Mouse (Mus musculus): Measurements from ENCODE around the gene Rapgef3.

The Rapgef3 gene

GRCm38 (mm10) chr15:97744930-97745329 lies 22.8 kb downstream of the Rapgef3 start:
- peak; percentile 63 for DNase-seq

GRCm38 (mm10) chr15:97743961-97744525 lies 23.7 kb downstream of the Rapgef3 start:
- no peak for DNase-seq

GRCm38 (mm10) chr15:97743210-97743609 lies 24.6 kb downstream of the Rapgef3 start:
- DNase-seq = no peak

GRCm38 (mm10) chr15:97742600-97742999 lies 25.2 kb downstream of the Rapgef3 start:
- DNase-seq = no peak

GRCm38 (mm10) chr15:97742074-97742473 lies 25.7 kb downstream of the Rapgef3 start:
- DNase-seq = no peak

- no peak for DNase-seq
Measured at GRCm38 (mm10) chr15:97741662-97742061, 26.1 kb downstream of the Rapgef3 start.

- no peak for DNase-seq
Measured at GRCm38 (mm10) chr15:97740283-97740732, 27.5 kb downstream of the Rapgef3 start.

- DNase-seq = peak; percentile 30
Measured at GRCm38 (mm10) chr15:97738923-97739322, 28.8 kb downstream of the Rapgef3 start.

- no peak for DNase-seq
Measured at GRCm38 (mm10) chr15:97731988-97732387, 35.8 kb downstream of the Rapgef3 start.

- DNase-seq = no peak
Measured at GRCm38 (mm10) chr15:97731111-97731510, 36.7 kb downstream of the Rapgef3 start, which contains the start of gene Endou. Gene Endou, minus strand, starts transcription at chr15:97731339.

GRCm38 (mm10) chr15:97730365-97730764 lies 37.4 kb downstream of the Rapgef3 start:
- no peak for DNase-seq

GRCm38 (mm10) chr15:97728804-97729203 lies 39.0 kb downstream of the Rapgef3 start:
- DNase-seq = no peak

GRCm38 (mm10) chr15:97728394-97728793 lies 39.4 kb downstream of the Rapgef3 start:
- DNase-seq = no peak

GRCm38 (mm10) chr15:97727520-97727919 lies 40.3 kb downstream of the Rapgef3 start:
- no peak for DNase-seq

- DNase-seq = no peak
Measured at GRCm38 (mm10) chr15:97727048-97727447, 40.7 kb downstream of the Rapgef3 start.

- DNase-seq = no peak
Measured at GRCm38 (mm10) chr15:97726310-97726709, 41.5 kb downstream of the Rapgef3 start.

- DNase-seq = no peak
Measured at GRCm38 (mm10) chr15:97725198-97725785, 42.5 kb downstream of the Rapgef3 start.

GRCm38 (mm10) chr15:97724346-97725197 lies 43.2 kb downstream of the Rapgef3 start:
- DNase-seq = no peak

- no peak for DNase-seq
Measured at GRCm38 (mm10) chr15:97723536-97724345, 44.0 kb downstream of the Rapgef3 start.

- no peak for DNase-seq
Measured at GRCm38 (mm10) chr15:97721008-97721701, 46.6 kb downstream of the Rapgef3 start.

GRCm38 (mm10) chr15:97720026-97720675 lies 47.6 kb downstream of the Rapgef3 start:
- DNase-seq = no peak

- DNase-seq = no peak
Measured at GRCm38 (mm10) chr15:97719494-97719893, 48.3 kb downstream of the Rapgef3 start.
